Comparison of ENCODE assay signal across 9 mouse cellular contexts in genomic region chr11:100713735-100714533, GRCm38 (mm10). TPM values are rescaled to one million over a fixed set of nuclear protein-coding genes. Genes with fewer than 3 reads are reported as not detected.
DNase-seq lines count a peak whose midpoint lies in the region; TF ChIP-seq lines count a peak whose summit lies in the region.
"Had no signal": no experiment of that assay in that cellular context is flagged by ENCODE, and none has a peak within 500 bp of the region (broad histone marks: within the 10 kb centered on the region; RNA-seq: fewer than 3 reads in every experiment).

Gene Hspb9, plus strand, starts transcription at chr11:100713850.

- peaks cover 4% of the 10 kb centered on the region; the same call in 1 of the 2 replicates for H3K79me2 ChIP-seq in CH12.LX (replicated peaks; ENCODE audit: control insufficient read depth, extremely low read depth, insufficient read depth, poor library complexity, severe bottlenecking)
- H3K79me2 ChIP-seq in macrophage (ENCODE audit: inconsistent target), result peaks cover 41% of the 10 kb centered on the region

- no peak for TF ChIP-seq CTCF in CH12.LX (conservative IDR thresholded peaks at IDR 0.05 in 1 of 2, IDR thresholded peaks at IDR 0.05 in 1 of 2; ENCODE audit: low read depth in 2 of 2, low read length in 2 of 2)

- dilution Hi-C loops in CH12.LX (cut with MboI; ENCODE audit: extremely low pct_ligation_motif_present, extremely low pct_unique_long_range_greater_than_20kb, low sequenced_read_pairs), result no loop called here

- no peak within 1 kb of the TSS for H3K27ac ChIP-seq in CH12.LX (ENCODE audit: insufficient read depth, low read depth)
- peak within 1 kb of the TSS; percentile 81 for H3K27ac ChIP-seq in macrophage

- H3K36me3 ChIP-seq in CH12.LX (replicated peaks in 1 of 2; ENCODE audit: control insufficient read depth in 1 of 2, insufficient read depth in 1 of 2, low read length in 1 of 2), result peaks cover 60 to 82% of the 10 kb centered on the region in 2 experiments
- peaks cover 76% of the 10 kb centered on the region for H3K36me3 ChIP-seq in erythroblast, embryonic 14.5 days (ENCODE audit: control insufficient read depth)
- H3K36me3 ChIP-seq in macrophage (ENCODE audit: inconsistent target), result peaks cover 46% of the 10 kb centered on the region

- TF ChIP-seq POLR2A in CH12.LX (IDR thresholded peaks at IDR 0.05; ENCODE audit: low read depth, low read length), result no peak

- peaks cover 9 to 20% of the 10 kb centered on the region in 2 experiments for H3K4me1 ChIP-seq in CH12.LX (ENCODE audit: control insufficient read depth in 1 of 2, insufficient read depth in 2 of 2)
- peaks cover 50% of the 10 kb centered on the region for H3K4me1 ChIP-seq in erythroblast, embryonic 14.5 days (ENCODE audit: control insufficient read depth)

- WGBS in macrophage (ENCODE audit: missing documents), result 4% methylated on average over 38 of the region's 38 CpGs

- H3K9ac ChIP-seq in CH12.LX (ENCODE audit: insufficient read depth, low read depth), result peak within 1 kb of the TSS; percentile 97; the same call in 1 of the 2 replicates

- no peak for TF ChIP-seq EP300 in CH12.LX (IDR thresholded peaks at IDR 0.05; ENCODE audit: low read length)

- in situ Hi-C loops in CH12.LX (cut with MboI; ENCODE audit: low pct_ligation_motif_present, low pct_unique_long_range_greater_than_20kb, low sequenced_read_pairs), result no loop called here

- no peak for DNase-seq in CH12.LX (ENCODE audit: extremely low read depth)
- DNase-seq in adrenal gland, adult (ENCODE audit: inconsistent age in 2 of 2, low spot score in 1 of 2), result peak; percentile 86 to 91
- DNase-seq in heart, postnatal 14 days, result peak; percentile 77 to 78
- peak; percentile 76 to 86 for DNase-seq in kidney, postnatal 36 days
- DNase-seq in right cerebral cortex, adult 2 months (ENCODE audit: low spot score in 2 of 2), result peak; percentile 61 to 63
- DNase-seq in yolk sac, embryonic 10.5 days (ENCODE audit: low spot score), result peak; percentile 74

- intact Hi-C loops in heart, postnatal 14 days (cut with DNase I), result loop anchor here (1.0 to 5.0 kb wide), 4 partner anchors 31 to 348 kb away; no protein-coding TSS in a partner anchor

- H3K4me3 ChIP-seq in CH12.LX (replicated peaks in 1 of 3; ENCODE audit: low read depth in 2 of 3, low read length in 2 of 3, poor library complexity in 1 of 3), result no peak within 1 kb of the TSS
- peak within 1 kb of the TSS; percentile 61 for H3K4me3 ChIP-seq in erythroblast, embryonic 14.5 days (replicated peaks)
- H3K4me3 ChIP-seq in macrophage (ENCODE audit: inconsistent target), result peak within 1 kb of the TSS; percentile 17; the same call in 1 of the 2 replicates

- H3K27me3 ChIP-seq in CH12.LX (replicated peaks), result no peaks in the 10 kb centered on the region
- no peaks in the 10 kb centered on the region for H3K27me3 ChIP-seq in erythroblast, embryonic 14.5 days (ENCODE audit: control insufficient read depth)

- no peaks in the 10 kb centered on the region for H3K9me3 ChIP-seq in CH12.LX (replicated peaks; ENCODE audit: low read length)
- no peaks in the 10 kb centered on the region for H3K9me3 ChIP-seq in erythroblast, embryonic 14.5 days (ENCODE audit: control insufficient read depth, low read length)

- TF ChIP-seq RAD21 in CH12.LX (IDR thresholded peaks at IDR 0.05; ENCODE audit: low read depth, low read length), result no peak

- H3K4me2 ChIP-seq in CH12.LX (ENCODE audit: insufficient read depth, low read depth, poor library complexity, severe bottlenecking), result no peak within 1 kb of the TSS

TF ChIP-seq in CH12.LX, 34 proteins besides CTCF, POLR2A, EP300 and RAD21:
- no peak for TF ChIP-seq HCFC1 (IDR thresholded peaks at IDR 0.05; ENCODE audit: low read depth, low read length)
- TF ChIP-seq E2F4 (IDR thresholded peaks at IDR 0.05; ENCODE audit: insufficient replicate concordance, low read depth, low read length), result no peak
- no peak for TF ChIP-seq ZMIZ1 (IDR thresholded peaks at IDR 0.05; ENCODE audit: low read depth, low read length)
- TF ChIP-seq BHLHE40 (IDR thresholded peaks at IDR 0.05; ENCODE audit: low read depth, low read length), result no peak
- TF ChIP-seq NRF1 (IDR thresholded peaks at IDR 0.05; ENCODE audit: low read depth, low read length), result no peak
- TF ChIP-seq SIN3A (IDR thresholded peaks at IDR 0.05; ENCODE audit: low read length), result no peak
- TF ChIP-seq NELFE (IDR thresholded peaks at IDR 0.05; ENCODE audit: low read depth, low read length), result no peak
- TF ChIP-seq ETS1 (conservative IDR thresholded peaks at IDR 0.05; ENCODE audit: low read depth, low read length), result no peak
- no peak for TF ChIP-seq MAZ (IDR thresholded peaks at IDR 0.05; ENCODE audit: low read depth, low read length)
- no peak for TF ChIP-seq JUN (IDR thresholded peaks at IDR 0.05; ENCODE audit: insufficient read depth, low read depth, low read length)
- no peak for TF ChIP-seq UBTF (IDR thresholded peaks at IDR 0.05; ENCODE audit: low read depth, low read length)
- no peak for TF ChIP-seq MEF2A (IDR thresholded peaks at IDR 0.05; ENCODE audit: borderline replicate concordance, low read depth, low read length)
- TF ChIP-seq MAX (IDR thresholded peaks at IDR 0.05; ENCODE audit: low read length), result no peak
- no peak for TF ChIP-seq TBP (conservative IDR thresholded peaks at IDR 0.05; ENCODE audit: low read depth, low read length)
- no peak for TF ChIP-seq TCF12 (IDR thresholded peaks at IDR 0.05; ENCODE audit: low read depth, low read length)

RNA-seq across cellular contexts. Expression of gene Hspb9, which starts in this region (rescaled TPM):
- total RNA-seq in CH12.LX (2012; rRNA removed), result not detected in 2 replicates
- total RNA-seq in CH12.LX (2014; rRNA removed), result not detected in 2 replicates
- polyA plus RNA-seq in CH12.LX (2012; ENCODE audit: insufficient read length, low read depth), result 0.54 and 0.57 TPM in 2 replicates
- not detected in 2 replicates for polyA plus RNA-seq in erythroblast, embryonic 14.5 days (2012)
- total RNA-seq in heart, postnatal 14 days (2021), result not detected
- 1 to 10 TPM in 6 of 26 experiments, not detected in 20; 1.5 to 3.3 (median 1.7) TPM for total RNA-seq in macrophage (2018; cell fraction: chromatin; rRNA removed)
- total RNA-seq in macrophage (2018; cell fraction: cytosol; rRNA removed), result under 1 TPM in 10 of 26 experiments, not detected in 16; 0.25 to 0.92 (median 0.34) TPM
- 1 to 10 TPM in 8 of 26 experiments, under 1 TPM in 1, not detected in 17; 0.99 to 5.3 (median 3.1) TPM for total RNA-seq in macrophage (2018; cell fraction: nucleus; rRNA removed)
- not detected in 3 replicates for polyA plus RNA-seq in macrophage (2018)
- total RNA-seq: gastrocnemius, adult 8-10 months had no signal

Comparison
In these comparisons a context has a peak if more than half of its experiments do, and no peak if none do; other contexts are left out.
1. Peak in DNase-seq in heart, postnatal 14 days; RNA of the gene not detected or under 1 TPM.
2. H3K4me3 ChIP-seq: peak in erythroblast, embryonic 14.5 days (single experiment) and macrophage (single experiment); none in CH12.LX (0 of 3).